Mouse (Mus musculus) intestine, postnatal 0 days (tissue): ENCODE results near the gene Adssl1. TPM values are rescaled to one million over a fixed set of nuclear protein-coding genes. Genes with fewer than 3 reads are reported as not detected.

Source experiments
- ATAC-seq: fragments of 200-750 bp; cut with Nextera tagmentation; 2 replicates; pipeline ENCODE4 v1.8.0; 2017; ENCODE audit warnings: mild to moderate bottlenecking, moderate TSS enrichment, moderate library complexity
- H3K27ac ChIP-seq: fragments of 300-500 bp; sonication (generic); 2 replicates; pipeline ENCODE4 v1.5.1; 2014; ENCODE audit warnings: mild to moderate bottlenecking, low read depth, low read length, moderate library complexity
- H3K27me3 ChIP-seq: fragments of 300-500 bp; sonication (generic); replicated peaks from 2 replicates; pipeline ENCODE4 v1.6.1; 2014; ENCODE audit warnings: low read length, mixed read lengths; ENCODE audit not compliant: control insufficient read depth, insufficient read depth
- H3K36me3 ChIP-seq: fragments of 300-500 bp; sonication (generic); 2 replicates; pipeline ENCODE4 v1.6.1; 2014; ENCODE audit warnings: mild to moderate bottlenecking, moderate library complexity; ENCODE audit not compliant: control insufficient read depth, insufficient read depth
- H3K4me1 ChIP-seq: fragments of 300-500 bp; sonication (generic); replicated peaks from 2 replicates; pipeline ENCODE4 v1.6.1; 2014; ENCODE audit warnings: antibody characterized with exemption, low read length, mixed read lengths; ENCODE audit not compliant: control insufficient read depth, insufficient read depth
- H3K4me2 ChIP-seq: fragments of 300-500 bp; sonication (generic); replicated peaks from 2 replicates; pipeline ENCODE4 v1.6.1; 2014; ENCODE audit warnings: low read depth, mild to moderate bottlenecking, moderate library complexity
- H3K4me3 ChIP-seq: fragments of 300-500 bp; sonication (generic); 2 replicates; pipeline ENCODE4 v1.5.1; 2014; ENCODE audit warnings: low read depth, low read length
- H3K9ac ChIP-seq: fragments of 300-500 bp; sonication (generic); 2 replicates; pipeline ENCODE4 v1.6.1; 2014; ENCODE audit warnings: mild to moderate bottlenecking, low read depth, low read length
- H3K9me3 ChIP-seq: fragments of 300-500 bp; sonication (generic); 2 replicates; pipeline ENCODE4 v1.6.1; 2016; ENCODE audit warnings: mixed run types; ENCODE audit not compliant: control insufficient read depth
- CTCF ChIP-seq: sonication (generic); IDR thresholded peaks from 2 replicates; pipeline ENCODE4 v1.5.1; 2016; ENCODE audit warnings: low read depth, mild to moderate bottlenecking, control low read depth, antibody characterized with exemption, moderate library complexity
- WGBS: fragments of 180-500 bp; shearing (Covaris S2); extraction: QIAGEN DNeasy Blood & Tissue Kit; methylation state at CpG from one replicate; pipeline ENCODE4 v1.1.7; 2014; 5-methylcytosine and 5-hydroxymethylcytosine counted together
- polyA plus RNA-seq: library from polyadenylated mRNA; unstranded; fragments of >200 nt; fragmentation: Nextera tagmentation; extraction: Ambion mirVana; gene quantifications from 2 replicates; pipeline ENCODE4 v1.2.1, GENCODE M21; 2015

The Adssl1 gene
- polyA plus RNA-seq, 1 experiment from 2014 or later: 0.57 TPM

GRCm38 (mm10) chr12:112644855-112645506 is 25.1 kb downstream of the Adssl1 start:
- TF ChIP-seq CTCF: no peak
- no peak for ATAC-seq
- under 1% methylated on average over 75 of the region's 75 CpGs for WGBS

GRCm38 (mm10) chr12:112646139-112646538 is 26.3 kb downstream of the Adssl1 start:
- Histone ChIP-seq H3K9me3 (no peaks in the 10 kb centered on the region), H3K4me2 (peak overlapping the region; percentile 91), H3K9ac (no peak overlapping the region; the same call in 1 of the 2 replicates), H3K4me3 (no peak overlapping the region), H3K27me3 (no peaks in the 10 kb centered on the region), H3K27ac (no peak overlapping the region), H3K4me1 (no peaks in the 10 kb centered on the region), H3K36me3 (0 out of 2 replicates have a peak, but pooled peaks cover 15% of the 10 kb centered on the region)
- no peak for ATAC-seq
- TF ChIP-seq CTCF: no peak
- 42% methylated on average over 6 of the region's 6 CpGs for WGBS

More at GRCm38 (mm10) chr12:112644855-112645506, 25.1 kb downstream of the Adssl1 start:
- Histone ChIP-seq H3K4me2 (peak overlapping the region; percentile 91), H3K27me3 (no peaks in the 10 kb centered on the region), H3K9me3 (no peaks in the 10 kb centered on the region), H3K4me1 (no peaks in the 10 kb centered on the region), H3K4me3 (peak overlapping the region; percentile 54), H3K27ac (peak overlapping the region; percentile 73), H3K9ac (peak overlapping the region; percentile 56), H3K36me3 (0 out of 2 replicates have a peak, but pooled peaks cover 15% of the 10 kb centered on the region)

DNA sequence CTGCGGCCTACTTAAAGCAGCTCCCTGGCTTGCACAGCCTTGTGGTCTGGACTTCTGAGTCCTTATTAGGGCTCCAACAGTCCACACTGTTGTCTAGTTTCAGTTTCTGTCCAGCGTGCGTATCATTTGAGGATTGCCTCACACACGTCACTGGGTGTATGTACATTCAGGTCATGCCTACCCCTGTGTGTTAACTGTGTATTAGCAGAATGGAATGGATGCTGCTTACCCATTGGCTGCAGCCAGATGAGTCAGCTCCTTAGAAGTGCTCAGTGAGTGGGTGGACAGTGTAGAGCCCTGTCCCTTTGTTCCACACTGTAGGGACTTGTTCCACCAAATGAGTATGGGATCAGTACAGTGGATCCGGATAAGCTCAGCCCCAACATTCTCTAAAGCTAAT is 28.2 kb downstream of the Adssl1 start:
- no peak for TF ChIP-seq CTCF
- peaks cover 15% of the 10 kb centered on the region; the same call in 1 of the 2 replicates for H3K36me3 ChIP-seq
- no peak overlapping the region for H3K9ac ChIP-seq
- H3K4me1 ChIP-seq: no peaks in the 10 kb centered on the region
- ATAC-seq: no peak
- no peak overlapping the region for H3K27ac ChIP-seq
- no peaks in the 10 kb centered on the region for H3K9me3 ChIP-seq
- 83% methylated on average over 5 of the region's 5 CpGs for WGBS
- no peak overlapping the region for H3K4me3 ChIP-seq
- H3K27me3 ChIP-seq: no peaks in the 10 kb centered on the region
- no peak overlapping the region for H3K4me2 ChIP-seq

DNA sequence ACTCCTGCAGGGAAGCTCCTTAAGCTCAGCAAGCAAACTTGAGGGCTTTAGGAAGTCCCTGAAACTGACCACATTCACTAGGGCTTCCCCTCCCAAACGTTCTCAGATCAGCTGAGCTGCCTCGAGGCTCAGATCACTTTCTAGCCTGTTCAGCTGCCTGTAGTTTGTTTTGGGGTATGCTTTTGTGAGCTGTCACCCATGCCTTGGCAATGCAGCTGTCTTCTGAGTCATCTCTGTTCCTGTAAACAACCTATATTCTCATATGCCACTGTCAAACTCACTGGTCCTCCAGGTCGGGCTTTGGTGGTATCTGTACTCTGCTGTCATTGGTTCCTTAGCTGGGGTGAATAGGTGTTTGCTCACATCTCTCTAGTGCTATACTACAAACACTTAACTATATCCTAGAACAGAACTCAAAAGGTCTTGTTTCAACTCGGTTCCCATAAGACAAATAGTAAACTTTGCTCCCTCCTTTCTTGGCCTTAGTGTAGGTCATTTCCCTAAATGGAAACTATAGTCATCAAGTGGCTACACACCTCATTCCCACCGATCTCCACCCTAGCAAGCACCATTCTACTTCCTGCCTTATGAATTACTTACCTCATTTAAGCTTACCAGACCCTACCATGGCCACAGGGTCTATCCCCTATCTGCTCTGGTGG is 32.1 kb downstream of the Adssl1 start:
- WGBS: 71% methylated on average over 5 of the region's 5 CpGs

DNA sequence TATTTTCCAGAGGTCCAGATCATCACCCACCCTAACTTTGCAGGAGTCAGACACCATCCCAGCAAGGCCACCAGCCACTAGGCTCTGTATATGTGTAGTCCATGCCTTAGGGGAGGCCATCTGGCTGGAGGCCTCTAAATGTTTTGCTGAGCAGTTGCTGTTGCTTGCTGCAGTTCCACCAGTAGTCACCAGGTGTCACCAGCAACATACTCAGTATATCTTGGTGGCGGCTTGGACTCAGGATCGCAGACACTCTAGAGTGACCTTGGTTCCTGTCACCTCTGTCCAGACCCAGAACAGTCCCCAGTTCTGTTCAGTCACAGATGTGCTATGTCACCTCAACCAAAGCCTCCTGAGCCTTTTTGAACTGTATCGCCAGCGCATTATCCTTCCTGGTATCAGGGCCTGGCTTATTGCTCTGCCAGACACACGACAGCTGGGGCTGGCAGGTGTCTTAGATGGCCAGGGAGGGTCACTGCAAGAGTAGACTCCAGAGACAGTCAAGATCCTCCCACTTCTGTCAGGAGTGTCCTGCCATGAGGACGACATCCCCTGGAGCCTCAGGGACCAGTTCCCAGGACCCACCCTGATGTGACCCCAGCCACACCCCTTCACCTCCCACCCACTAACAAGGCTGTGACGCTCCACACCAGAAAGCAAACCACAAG is 33.4 kb downstream of the Adssl1 start:
- Histone ChIP-seq H3K27ac (no peak overlapping the region), H3K27me3 (no peaks in the 10 kb centered on the region), H3K9ac (no peak overlapping the region), H3K4me2 (no peak overlapping the region), H3K4me1 (no peaks in the 10 kb centered on the region), H3K36me3 (peaks cover 57% of the 10 kb centered on the region), H3K4me3 (no peak overlapping the region), H3K9me3 (no peaks in the 10 kb centered on the region)
- 30% methylated on average over 7 of the region's 7 CpGs for WGBS
- TF ChIP-seq CTCF: peak; percentile 97
- peak; percentile 57 for ATAC-seq

More for the DNA sequence above, 32.1 kb downstream of the Adssl1 start:
- ATAC-seq: no peak
- peaks cover 49% of the 10 kb centered on the region for H3K36me3 ChIP-seq
- H3K27ac ChIP-seq: no peak overlapping the region
- no peak overlapping the region for H3K4me3 ChIP-seq
- H3K9me3 ChIP-seq: no peaks in the 10 kb centered on the region
- H3K4me1 ChIP-seq: no peaks in the 10 kb centered on the region
- TF ChIP-seq CTCF: no peak
- H3K4me2 ChIP-seq: no peak overlapping the region
- no peak overlapping the region for H3K9ac ChIP-seq
- H3K27me3 ChIP-seq: no peaks in the 10 kb centered on the region

GRCm38 (mm10) chr12:112654076-112654475 is 34.2 kb downstream of the Adssl1 start:
- 76% methylated on average over 5 of the region's 5 CpGs for WGBS

More at GRCm38 (mm10) chr12:112654076-112654475, 34.2 kb downstream of the Adssl1 start:
- peak overlapping the region; percentile 7; the same call in 1 of the 2 replicates for H3K27ac ChIP-seq
- H3K4me3 ChIP-seq: no peak overlapping the region
- no peak overlapping the region for H3K9ac ChIP-seq
- no peaks in the 10 kb centered on the region for H3K27me3 ChIP-seq
- H3K36me3 ChIP-seq: peaks cover 58% of the 10 kb centered on the region
- H3K9me3 ChIP-seq: no peaks in the 10 kb centered on the region
- no peak for ATAC-seq
- H3K4me1 ChIP-seq: no peaks in the 10 kb centered on the region
- no peak overlapping the region for H3K4me2 ChIP-seq
- TF ChIP-seq CTCF: no peak
